Mouse (Mus musculus): ENCODE data around the gene Mmp23. TPM values are rescaled to one million over a fixed set of nuclear protein-coding genes. Genes with fewer than 3 reads are reported as not detected.
A peak's percentile ranks its signal among the peaks of the same experiment; 100 is the strongest.
"Not testable (repeated sequence)": the region's sequence is repeated elsewhere in the genome, so short reads cannot be mapped to it uniquely, and the experiment has no call there.

Mmp23 gene
- polyA plus RNA-seq, 1 experiment from 2014 or later, result 26.3 TPM

GRCm38 (mm10) chr4:155652283-155653085 is 700 bp downstream of the Mmp23 start:
- Histone ChIP-seq H3K9ac (replicated peaks; ENCODE audit: low read depth, low read length) (peak overlapping the region; percentile 36; the same call in 1 of the 2 replicates), H3K4me2 (replicated peaks; ENCODE audit: low read depth, low read length) (peak overlapping the region; percentile 86), H3K4me1 (ENCODE audit: control insufficient read depth, insufficient read depth, low read length) (peaks cover 34% of the 10 kb centered on the region), H3K9me3 (ENCODE audit: control insufficient read depth, low read depth, low read length) (no peaks in the 10 kb centered on the region), H3K36me3 (ENCODE audit: control insufficient read depth, insufficient read depth, low read length) (peaks cover 47% of the 10 kb centered on the region), H3K27ac (ENCODE audit: low read length) (peak overlapping the region; percentile 61; the same call in 1 of the 2 replicates), H3K27me3 (ENCODE audit: control insufficient read depth, insufficient read depth, low read length) (peaks cover 7% of the 10 kb centered on the region; the same call in 1 of the 2 replicates), H3K4me3 (ENCODE audit: low read depth, low read length) (peak overlapping the region; percentile 39)
- no peak for ATAC-seq (ENCODE audit: insufficient number of reproducible peaks, insufficient read depth, low FRiP score, low read depth)
- 21% methylated on average over 35 of the region's 36 CpGs for whole genome bisulfite sequencing

DNA sequence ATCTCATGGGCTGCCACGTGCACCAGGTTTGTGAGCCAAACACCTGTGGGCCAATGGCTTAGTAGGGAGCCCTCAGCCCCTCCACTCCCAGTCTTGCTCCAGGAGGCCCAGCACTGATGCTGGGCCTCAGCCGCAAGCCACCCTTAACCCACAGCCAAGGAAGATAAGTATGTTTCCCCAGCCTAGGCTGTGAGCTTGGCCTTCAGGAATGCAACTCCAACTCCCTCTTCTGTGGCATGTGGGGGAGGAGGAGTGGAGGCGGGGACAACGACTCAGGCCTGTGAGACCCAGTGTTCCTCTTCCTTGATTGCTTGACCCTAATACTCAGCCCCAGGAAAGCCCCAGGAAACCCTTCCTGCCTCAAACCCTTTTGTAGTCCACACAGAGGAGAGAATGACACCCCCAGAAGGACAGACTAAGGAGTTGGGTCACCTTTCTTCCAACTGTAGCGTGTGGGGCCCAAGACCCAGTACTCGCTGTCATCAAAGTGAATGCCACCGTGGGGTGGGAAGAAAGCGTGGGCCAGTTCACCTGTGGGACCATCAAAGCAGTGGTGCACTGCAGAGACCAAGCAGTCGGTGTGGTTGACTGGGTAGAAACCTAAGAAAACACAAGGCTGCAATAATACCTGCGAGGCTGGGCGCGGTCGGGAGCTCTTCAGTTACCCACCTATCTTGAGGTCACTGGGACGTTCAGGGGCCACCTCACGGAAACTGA is 1.5 kb downstream of the Mmp23 start:
- peak; percentile 51 for ATAC-seq (ENCODE audit: insufficient number of reproducible peaks, insufficient read depth, low FRiP score, low read depth)
- peak overlapping the region; percentile 44; the same call in 1 of the 2 replicates for H3K27ac ChIP-seq (ENCODE audit: low read length)

DNA sequence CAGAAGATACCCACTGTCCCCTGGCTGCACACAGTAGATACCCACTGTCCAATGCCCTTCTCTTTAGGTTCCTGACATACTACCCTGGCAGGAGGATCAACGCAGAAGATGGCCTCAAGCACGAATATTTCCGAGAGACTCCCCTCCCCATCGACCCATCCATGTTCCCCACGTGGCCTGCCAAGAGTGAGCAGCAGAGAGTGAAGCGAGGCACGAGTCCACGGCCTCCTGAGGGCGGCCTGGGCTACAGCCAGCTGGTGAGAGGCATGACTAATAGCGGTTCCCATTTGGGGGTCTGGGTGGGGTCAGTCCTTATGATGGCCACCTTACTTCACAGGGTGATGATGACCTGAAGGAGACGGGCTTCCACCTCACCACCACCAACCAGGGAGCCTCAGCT is 3.8 kb downstream of the Mmp23 start:
- 0 out of 2 replicates have a peak, but pooled peaks cover 7% of the 10 kb centered on the region for H3K27me3 ChIP-seq (ENCODE audit: control insufficient read depth, insufficient read depth, low read length)
- H3K4me3 ChIP-seq (ENCODE audit: low read depth, low read length), result no peak overlapping the region
- no peak overlapping the region for H3K9ac ChIP-seq (replicated peaks; ENCODE audit: low read depth, low read length)
- H3K4me2 ChIP-seq (replicated peaks; ENCODE audit: low read depth, low read length), result no peak overlapping the region
- H3K4me1 ChIP-seq (ENCODE audit: control insufficient read depth, insufficient read depth, low read length), result peaks cover 26% of the 10 kb centered on the region
- peaks cover 55% of the 10 kb centered on the region for H3K36me3 ChIP-seq (ENCODE audit: control insufficient read depth, insufficient read depth, low read length)
- no peak overlapping the region for H3K27ac ChIP-seq (ENCODE audit: low read length)
- no peak for ATAC-seq (ENCODE audit: insufficient number of reproducible peaks, insufficient read depth, low FRiP score, low read depth)
- 88% methylated on average over 11 of the region's 11 CpGs for WGBS
- no peaks in the 10 kb centered on the region for H3K9me3 ChIP-seq (ENCODE audit: control insufficient read depth, low read depth, low read length)

More for the DNA sequence above, 1.5 kb downstream of the Mmp23 start:
- 0 out of 2 replicates have a peak overlapping the region, but pooled peaks have one; percentile 39 for H3K4me3 ChIP-seq (ENCODE audit: low read depth, low read length)
- H3K4me2 ChIP-seq (replicated peaks; ENCODE audit: low read depth, low read length), result peak overlapping the region; percentile 86; the same call in 1 of the 2 replicates
- peaks cover 7% of the 10 kb centered on the region; the same call in 1 of the 2 replicates for H3K27me3 ChIP-seq (ENCODE audit: control insufficient read depth, insufficient read depth, low read length)
- H3K4me1 ChIP-seq (ENCODE audit: control insufficient read depth, insufficient read depth, low read length), result peaks cover 34% of the 10 kb centered on the region
- WGBS, result 61% methylated on average over 15 of the region's 15 CpGs
- no peaks in the 10 kb centered on the region for H3K9me3 ChIP-seq (ENCODE audit: control insufficient read depth, low read depth, low read length)
- H3K36me3 ChIP-seq (ENCODE audit: control insufficient read depth, insufficient read depth, low read length), result peaks cover 46% of the 10 kb centered on the region
- H3K9ac ChIP-seq (replicated peaks; ENCODE audit: low read depth, low read length), result no peak overlapping the region

- Histone ChIP-seq H3K4me1 (ENCODE audit: control insufficient read depth, insufficient read depth, low read length) (no peaks in the 10 kb centered on the region), H3K9me3 (ENCODE audit: control insufficient read depth, low read depth, low read length) (no peaks in the 10 kb centered on the region), H3K9ac (replicated peaks; ENCODE audit: low read depth, low read length) (no peak overlapping the region), H3K27me3 (ENCODE audit: control insufficient read depth, insufficient read depth, low read length) (no peaks in the 10 kb centered on the region), H3K4me3 (ENCODE audit: low read depth, low read length) (no peak overlapping the region), H3K4me2 (replicated peaks; ENCODE audit: low read depth, low read length) (no peak overlapping the region), H3K36me3 (ENCODE audit: control insufficient read depth, insufficient read depth, low read length) (peaks cover 82% of the 10 kb centered on the region), H3K27ac (ENCODE audit: low read length) (no peak overlapping the region)
- ATAC-seq (ENCODE audit: insufficient number of reproducible peaks, insufficient read depth, low FRiP score, low read depth), result no peak
- 93% methylated on average over 5 of the region's 5 CpGs for WGBS
Observed at GRCm38 (mm10) chr4:155645721-155646120, 7.5 kb downstream of the Mmp23 start.

DNA sequence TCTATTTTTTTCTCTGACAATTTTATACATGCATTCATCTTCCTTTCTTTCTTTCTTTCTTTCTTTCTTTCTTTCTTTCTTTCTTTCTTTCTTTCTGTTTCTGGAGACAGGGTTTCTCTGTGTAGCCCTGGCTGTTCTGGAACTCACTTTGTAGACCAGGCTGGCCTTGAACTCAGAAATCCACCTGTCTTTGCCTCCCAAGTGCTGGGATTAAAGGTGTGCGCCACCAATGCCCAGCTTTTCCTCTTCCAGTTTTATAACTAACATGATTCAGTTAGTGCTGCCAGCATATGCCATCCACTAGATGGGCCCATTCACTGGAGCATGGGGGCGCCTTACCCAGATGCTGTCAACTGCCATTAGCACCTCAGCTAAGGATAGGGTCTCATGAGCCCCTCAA is 7.9 kb downstream of the Mmp23 start, which contains the start of gene Gm10563:
Gene Gm10563, minus strand, starts transcription at position 101 of the 400 bp plus-strand sequence.
- ATAC-seq (ENCODE audit: insufficient number of reproducible peaks, insufficient read depth, low FRiP score, low read depth); H3K9me3 ChIP-seq (ENCODE audit: control insufficient read depth, low read depth, low read length); H3K27ac ChIP-seq (ENCODE audit: low read length); H3K4me2 ChIP-seq (replicated peaks; ENCODE audit: low read depth, low read length); H3K4me1 ChIP-seq (ENCODE audit: control insufficient read depth, insufficient read depth, low read length); H3K27me3 ChIP-seq (ENCODE audit: control insufficient read depth, insufficient read depth, low read length); H3K4me3 ChIP-seq (ENCODE audit: low read depth, low read length); H3K9ac ChIP-seq (replicated peaks; ENCODE audit: low read depth, low read length): not testable (repeated sequence)
- peaks cover 82% of the 10 kb centered on the region for H3K36me3 ChIP-seq (ENCODE audit: control insufficient read depth, insufficient read depth, low read length)
- WGBS, result 96% methylated on average over 2 of the region's 2 CpGs

GRCm38 (mm10) chr4:155643531-155643930 is 9.7 kb downstream of the Mmp23 start:
- Histone ChIP-seq H3K9ac (replicated peaks; ENCODE audit: low read depth, low read length) (no peak overlapping the region), H3K27me3 (ENCODE audit: control insufficient read depth, insufficient read depth, low read length) (no peaks in the 10 kb centered on the region), H3K4me2 (replicated peaks; ENCODE audit: low read depth, low read length) (no peak overlapping the region), H3K4me3 (ENCODE audit: low read depth, low read length) (no peak overlapping the region), H3K9me3 (ENCODE audit: control insufficient read depth, low read depth, low read length) (no peaks in the 10 kb centered on the region), H3K4me1 (ENCODE audit: control insufficient read depth, insufficient read depth, low read length) (no peaks in the 10 kb centered on the region), H3K27ac (ENCODE audit: low read length) (no peak overlapping the region), H3K36me3 (ENCODE audit: control insufficient read depth, insufficient read depth, low read length) (peaks cover 74% of the 10 kb centered on the region)
- no peak for ATAC-seq (ENCODE audit: insufficient number of reproducible peaks, insufficient read depth, low FRiP score, low read depth)
- WGBS, result 86% methylated on average over 1 of the region's 1 CpGs

- Histone ChIP-seq H3K9me3 (ENCODE audit: control insufficient read depth, low read depth, low read length) (no peaks in the 10 kb centered on the region), H3K27me3 (ENCODE audit: control insufficient read depth, insufficient read depth, low read length) (no peaks in the 10 kb centered on the region), H3K4me3 (ENCODE audit: low read depth, low read length) (no peak overlapping the region), H3K27ac (ENCODE audit: low read length) (no peak overlapping the region), H3K4me1 (ENCODE audit: control insufficient read depth, insufficient read depth, low read length) (no peaks in the 10 kb centered on the region), H3K36me3 (ENCODE audit: control insufficient read depth, insufficient read depth, low read length) (peaks cover 65% of the 10 kb centered on the region), H3K4me2 (replicated peaks; ENCODE audit: low read depth, low read length) (no peak overlapping the region), H3K9ac (replicated peaks; ENCODE audit: low read depth, low read length) (no peak overlapping the region)
- ATAC-seq (ENCODE audit: insufficient number of reproducible peaks, insufficient read depth, low FRiP score, low read depth), result no peak
Observed at GRCm38 (mm10) chr4:155635766-155636499, 17.3 kb downstream of the Mmp23 start.

- Histone ChIP-seq H3K4me1 (ENCODE audit: control insufficient read depth, insufficient read depth, low read length) (no peaks in the 10 kb centered on the region), H3K27me3 (ENCODE audit: control insufficient read depth, insufficient read depth, low read length) (no peaks in the 10 kb centered on the region), H3K36me3 (ENCODE audit: control insufficient read depth, insufficient read depth, low read length) (peaks cover 61% of the 10 kb centered on the region), H3K4me3 (ENCODE audit: low read depth, low read length) (no peak overlapping the region), H3K9ac (replicated peaks; ENCODE audit: low read depth, low read length) (no peak overlapping the region), H3K4me2 (replicated peaks; ENCODE audit: low read depth, low read length) (no peak overlapping the region), H3K27ac (ENCODE audit: low read length) (no peak overlapping the region), H3K9me3 (ENCODE audit: control insufficient read depth, low read depth, low read length) (no peaks in the 10 kb centered on the region)
- 89% methylated on average over 6 of the region's 6 CpGs for WGBS
- ATAC-seq (ENCODE audit: insufficient number of reproducible peaks, insufficient read depth, low FRiP score, low read depth), result no peak
Observed at GRCm38 (mm10) chr4:155630267-155630666, 22.9 kb downstream of the Mmp23 start.

All from stomach, embryonic 14.5 days (tissue).